Mouse (Mus musculus) ES-E14 (cell line): ENCODE measurements around the gene Aamp. TPM values are rescaled to one million over a fixed set of nuclear protein-coding genes. Genes with fewer than 3 reads are reported as not detected.

ENCODE experiments used
- DNase-seq: peaks from one replicate; pipeline ENCODE4 v3.0.0-alpha.2; 2013; ENCODE audit warnings: low read depth, low spot score
- H3K27ac ChIP-seq: 2 replicates; pipeline ENCODE4 v1.5.1; 2012; ENCODE audit warnings: low read depth, mild to moderate bottlenecking, low read length, moderate library complexity, mixed read lengths; ENCODE audit not compliant: poor library complexity, insufficient read depth, severe bottlenecking
- H3K36me3 ChIP-seq: 2 replicates; pipeline ENCODE4 v1.6.1; 2012; ENCODE audit warnings: mild to moderate bottlenecking, low read length, moderate library complexity, mixed read lengths; ENCODE audit not compliant: control insufficient read depth, poor library complexity, insufficient read depth, severe bottlenecking
- H3K4me1 ChIP-seq, 2 experiments: fragments of 150-350 bp in 1 of 2; sonication (generic) in 1 of 2; 2 replicates each; pipeline ENCODE4 v1.6.1; 2012; ENCODE audit warnings: low read length in 2 of 2, mild to moderate bottlenecking in 1 of 2, mixed read lengths in 1 of 2; ENCODE audit not compliant: control insufficient read depth in 2 of 2, insufficient read depth in 2 of 2, poor library complexity in 1 of 2
- H3K4me3 ChIP-seq, 2 experiments: fragments of 150-350 bp in 1 of 2; sonication (generic) in 1 of 2; 2 replicates each; pipeline ENCODE4 v1.5.1; 2012; ENCODE audit warnings: low read length in 2 of 2, low read depth in 1 of 2, mild to moderate bottlenecking in 1 of 2, mixed read lengths in 1 of 2; ENCODE audit not compliant: insufficient read depth in 1 of 2, poor library complexity in 1 of 2, severe bottlenecking in 1 of 2
- H3K9ac ChIP-seq: 2 replicates; pipeline ENCODE4 v1.6.1; 2012; ENCODE audit warnings: low read depth, mild to moderate bottlenecking, low read length, mixed read lengths; ENCODE audit not compliant: poor library complexity, insufficient read depth, severe bottlenecking
- H3K9me3 ChIP-seq: fragments of 150-350 bp; sonication (generic); 2 replicates; pipeline ENCODE4 v1.6.1; 2012; ENCODE audit warnings: low read depth, mild to moderate bottlenecking, low read length; ENCODE audit not compliant: control insufficient read depth, insufficient read depth
- CHD2 ChIP-seq: IDR thresholded peaks from 2 replicates; pipeline ENCODE4 v1.6.1; 2014; ENCODE audit warnings: mild to moderate bottlenecking, low read depth, low read length, inconsistent platforms
- HCFC1 ChIP-seq: IDR thresholded peaks from 2 replicates; pipeline ENCODE4 v1.6.1; 2012; ENCODE audit warnings: low read length, inconsistent platforms, borderline replicate concordance; ENCODE audit not compliant: insufficient read depth
- MAFK ChIP-seq: IDR thresholded peaks from 2 replicates; pipeline ENCODE4 v1.6.1; 2014; ENCODE audit warnings: mild to moderate bottlenecking, low read depth, low read length, inconsistent platforms; ENCODE audit not compliant: insufficient read depth
- ZC3H11A ChIP-seq: IDR thresholded peaks from 2 replicates; pipeline ENCODE4 v1.6.1; 2012; ENCODE audit warnings: low read depth, mild to moderate bottlenecking, inconsistent platforms, low read length, borderline replicate concordance
- ZNF384 ChIP-seq: IDR thresholded peaks from 2 replicates; pipeline ENCODE4 v1.6.1; 2012; ENCODE audit warnings: low read depth, low read length, inconsistent platforms
- in situ Hi-C, 2 experiments: fragments of 600-800 bp; cut with MboI; formaldehyde crosslinking; loops; one replicate each; pipeline ENCODE4 v1.15.1; 2025; ENCODE audit warnings: low sequenced_read_pairs in 2 of 2, inconsistent platforms in 1 of 2; ENCODE audit not compliant: unreplicated experiment in 2 of 2
- total RNA-seq: library from RNA; depleted of rRNA; stranded (reverse); fragments of 300-350 nt; gene quantifications from 2 replicates; pipeline ENCODE4 v1.2.3, GENCODE M21; 2012

Gene Aamp
- total RNA-seq, 1 experiment: 138 TPM

DNA sequence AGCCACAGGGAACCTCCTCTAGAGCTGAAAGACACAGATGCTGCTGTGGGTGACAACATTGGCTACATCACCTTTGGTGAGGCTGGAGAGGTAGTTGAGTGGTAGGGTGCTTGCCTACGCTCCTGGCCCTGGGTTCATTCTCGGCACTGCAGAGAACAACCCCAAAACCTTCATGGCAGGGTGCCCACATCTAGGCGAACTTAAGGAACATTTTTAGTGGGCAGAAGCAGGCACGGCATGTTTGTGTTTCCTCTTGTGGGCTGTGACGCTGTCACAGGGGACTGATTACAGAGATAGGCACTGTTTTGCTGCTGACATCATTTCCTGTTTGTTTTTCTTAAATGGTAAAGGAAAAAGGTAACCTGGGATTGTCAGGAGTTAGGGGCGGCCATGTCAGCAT is 22.0 kb downstream of the Aamp start:
- Histone ChIP-seq H3K36me3 (peaks cover 62% of the 10 kb centered on the region), H3K4me1 (peaks cover 0 to under 1% of the 10 kb centered on the region in 2 experiments; a peak in 2 of 4 replicates), H3K9ac (no peak overlapping the region), H3K27ac (no peak overlapping the region), H3K4me3 (no peak overlapping the region), H3K9me3 (no peaks in the 10 kb centered on the region)
- no peak for DNase-seq
- in situ Hi-C loops: no loop called here
- TF ChIP-seq CHD2 (no peak), HCFC1 (no peak), ZNF384 (no peak), ZC3H11A (no peak), MAFK (no peak)

DNA sequence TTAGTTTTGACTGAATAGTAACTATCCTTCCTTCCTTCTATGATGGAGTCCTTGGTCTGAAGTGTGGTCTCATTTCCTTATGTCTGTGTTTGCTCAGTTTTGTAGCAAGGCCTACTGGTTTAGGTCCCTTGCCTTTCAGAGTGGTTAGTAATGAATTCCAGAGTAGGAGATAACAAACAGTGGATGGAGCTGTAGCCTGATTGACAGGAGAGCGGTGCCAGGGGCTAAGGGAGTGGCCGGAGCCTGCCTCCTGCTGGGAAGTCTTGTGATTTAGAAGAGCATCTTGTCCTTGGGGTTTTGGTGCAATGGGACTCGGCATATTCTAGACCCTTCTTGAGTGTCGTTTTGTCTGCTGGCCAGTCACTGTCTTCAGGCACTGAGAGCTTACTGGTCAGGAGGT is 27.8 kb downstream of the Aamp start:
- peak; percentile 64 for DNase-seq
- Histone ChIP-seq H3K36me3 (peaks cover 23% of the 10 kb centered on the region), H3K4me1 (peaks cover 2 to 13% of the 10 kb centered on the region in 2 experiments; a peak in 3 of 4 replicates), H3K9ac (no peak overlapping the region), H3K27ac (peak overlapping the region; percentile 85), H3K9me3 (no peaks in the 10 kb centered on the region), H3K4me3 (no peak overlapping the region)
- in situ Hi-C loops: no loop called here
- TF ChIP-seq ZC3H11A: no peak
- no peak for TF ChIP-seq HCFC1
- no peak for TF ChIP-seq CHD2
- no peak for TF ChIP-seq ZNF384
- no peak for TF ChIP-seq MAFK

DNA sequence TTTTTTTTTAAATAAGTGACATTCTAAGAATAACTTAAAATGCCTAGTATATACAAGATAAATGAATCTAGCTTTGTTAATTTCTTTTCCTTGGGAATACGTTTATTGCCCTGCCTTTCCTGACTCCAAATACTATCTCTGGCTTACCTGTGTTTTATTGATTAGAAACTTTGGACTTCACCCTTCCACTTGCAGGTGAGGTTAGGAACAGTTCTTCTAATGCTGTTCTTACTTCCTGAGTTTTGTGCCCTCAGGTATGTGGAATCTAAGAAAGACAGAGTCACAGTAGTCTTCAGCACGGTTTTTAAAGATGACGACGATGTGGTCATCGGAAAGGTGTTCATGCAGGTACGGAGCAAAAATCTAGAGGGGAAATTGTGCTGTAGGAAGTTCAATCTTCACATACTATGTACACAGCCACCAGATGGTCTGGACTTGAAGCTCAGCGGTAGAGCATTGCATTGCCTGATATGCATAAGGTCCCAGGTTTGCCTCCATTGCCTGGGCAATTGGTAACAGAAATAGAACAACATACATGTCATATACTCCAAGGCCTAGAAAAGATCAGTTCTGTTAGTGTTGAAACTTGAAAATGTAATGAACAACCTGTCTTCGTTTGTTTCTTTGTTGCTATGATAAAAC is 28.7 kb downstream of the Aamp start:
- H3K9ac ChIP-seq: no peak overlapping the region
- H3K36me3 ChIP-seq: peaks cover 28% of the 10 kb centered on the region
- in situ Hi-C loops: no loop called here
- H3K27ac ChIP-seq: peak overlapping the region; percentile 85; the same call in 1 of the 2 replicates
- no peaks in the 10 kb centered on the region for H3K9me3 ChIP-seq
- DNase-seq: no peak
- peaks cover 2 to 13% of the 10 kb centered on the region in 2 experiments; a peak in 3 of 4 replicates for H3K4me1 ChIP-seq
- TF ChIP-seq CHD2 (no peak), ZNF384 (no peak)
- no peak overlapping the region for H3K4me3 ChIP-seq

DNA sequence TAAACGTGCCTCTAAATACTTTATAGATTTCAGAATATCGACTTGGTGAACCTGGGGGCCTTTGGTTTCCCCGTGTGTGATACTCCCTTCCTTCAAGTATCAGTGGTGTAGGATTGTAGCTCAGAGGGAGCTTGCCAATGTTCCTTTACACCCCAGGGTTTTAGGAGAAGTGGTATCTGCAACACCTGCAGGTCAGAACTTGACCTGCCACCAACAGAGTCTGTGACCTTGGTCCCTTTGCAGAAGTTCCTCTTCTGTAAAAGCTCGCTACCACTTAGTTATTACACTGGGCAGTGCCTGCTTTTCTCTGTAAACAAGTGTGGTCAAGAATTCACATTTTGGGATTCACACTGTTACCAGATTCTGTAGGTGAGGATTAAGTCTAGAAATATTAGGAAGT is 34.4 kb downstream of the Aamp start:
- Histone ChIP-seq H3K27ac (no peak overlapping the region), H3K9ac (no peak overlapping the region), H3K4me1 (peaks cover 0 to 9% of the 10 kb centered on the region in 2 experiments; a peak in 2 of 4 replicates), H3K4me3 (no peak overlapping the region), H3K9me3 (no peaks in the 10 kb centered on the region), H3K36me3 (peaks cover 11% of the 10 kb centered on the region)
- DNase-seq: no peak
- TF ChIP-seq CHD2: no peak
- no peak for TF ChIP-seq MAFK
- no peak for TF ChIP-seq ZNF384
- no peak for TF ChIP-seq HCFC1
- no peak for TF ChIP-seq ZC3H11A
- in situ Hi-C loops: no loop called here

DNA sequence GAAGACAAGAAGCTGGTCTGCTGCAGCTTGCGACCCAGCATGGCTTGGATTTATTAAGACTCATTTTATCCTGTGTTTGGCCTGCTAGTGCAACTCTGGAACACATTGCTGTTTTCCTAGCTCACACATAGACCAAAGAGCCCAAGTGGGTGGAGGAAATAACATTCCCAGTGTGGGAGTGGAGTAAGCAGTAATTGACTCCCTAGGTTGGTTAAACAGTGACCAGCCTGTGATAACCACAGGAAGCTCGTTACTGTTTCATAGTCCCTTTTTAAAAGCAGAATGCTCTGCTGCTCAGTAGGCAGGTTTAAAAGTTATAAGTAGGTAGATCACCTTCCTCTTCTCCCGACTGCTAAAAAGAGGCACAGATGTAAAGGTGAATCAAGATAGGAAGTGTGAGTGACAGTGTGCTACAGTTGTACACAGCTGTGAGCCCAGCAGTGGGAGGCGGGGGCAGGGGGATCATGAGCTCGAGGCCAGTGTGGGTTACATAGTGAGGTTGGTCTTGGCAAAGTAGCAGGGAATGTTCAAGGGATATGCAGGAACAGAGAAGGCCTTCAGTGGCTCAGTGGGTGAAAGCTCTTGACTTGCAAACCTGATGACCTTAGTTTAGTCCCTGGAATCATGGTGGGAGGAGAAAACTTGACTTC is 35.1 kb downstream of the Aamp start:
- Histone ChIP-seq H3K27ac (no peak overlapping the region; the same call in 1 of the 2 replicates), H3K36me3 (peaks cover 11% of the 10 kb centered on the region), H3K4me1 (peaks cover 1 to 9% of the 10 kb centered on the region in 2 experiments; a peak in 2 of 4 replicates), H3K9me3 (no peaks in the 10 kb centered on the region), H3K4me3 (no peak overlapping the region), H3K9ac (no peak overlapping the region)
- DNase-seq: no peak
- TF ChIP-seq HCFC1: no peak
- no peak for TF ChIP-seq ZC3H11A
- no peak for TF ChIP-seq ZNF384
- no peak for TF ChIP-seq CHD2
- no peak for TF ChIP-seq MAFK
- in situ Hi-C loops: no loop called here
